7 mouse cellular contexts compared by ENCODE assay signal in the genomic region with DNA sequence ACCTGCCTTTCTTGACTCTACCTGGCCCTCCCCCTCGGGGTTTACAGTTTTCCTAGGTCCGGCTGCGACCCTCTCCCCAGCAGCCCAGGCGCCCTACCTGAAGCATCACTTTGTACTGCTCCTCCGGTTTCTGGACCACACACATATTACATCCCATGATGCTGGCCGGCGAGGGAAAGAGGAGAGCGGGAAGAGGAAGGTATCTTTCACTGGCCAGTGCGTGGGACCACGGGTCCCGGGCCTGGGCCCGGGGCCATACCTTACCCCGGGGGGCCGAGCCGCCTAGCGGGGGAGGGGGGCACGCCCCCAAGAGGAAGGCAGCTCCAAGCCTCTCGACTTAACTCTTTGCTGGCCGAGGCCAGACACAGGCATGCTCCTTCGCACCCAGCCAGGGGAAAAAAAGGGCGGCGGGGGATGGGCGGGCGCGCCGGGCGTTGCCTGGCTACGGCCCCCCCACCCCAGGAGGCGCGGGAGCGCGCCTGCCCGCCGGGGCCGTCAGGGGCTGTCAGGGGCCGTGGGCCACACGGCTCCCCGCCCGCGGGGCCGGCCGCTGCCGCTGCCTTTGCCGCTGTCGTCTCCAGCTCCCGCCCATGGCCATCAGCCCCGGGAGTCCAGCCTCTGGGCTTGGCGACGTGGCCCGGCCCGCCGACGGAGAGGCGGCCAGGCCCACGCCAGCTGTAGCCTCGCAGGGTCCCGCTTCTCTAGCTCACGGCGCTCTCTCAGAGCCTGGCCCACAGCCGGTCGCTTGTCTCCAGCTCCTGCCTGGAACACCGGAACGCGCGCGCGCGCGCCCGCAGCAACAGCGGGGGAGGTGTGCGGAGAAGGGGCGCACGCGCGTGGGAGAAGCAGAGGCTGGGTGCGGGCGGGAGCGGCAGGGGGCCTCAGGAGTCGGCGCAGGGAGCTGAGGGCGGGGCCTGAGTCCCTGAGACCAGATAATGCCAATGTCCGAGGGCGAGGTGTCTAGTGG. TPM values are rescaled to one million over a fixed set of nuclear protein-coding genes. Genes with fewer than 3 reads are reported as not detected.
DNase-seq lines count a peak whose midpoint lies in the region; ATAC-seq lines count a peak whose summit lies in the region.

Pdzd4 (minus strand) TSS at position 785 of the 967 bp plus-strand sequence.

- H3K36me3 ChIP-seq in intestine, embryonic 16.5 days (ENCODE audit: control insufficient read depth, insufficient read depth, low read length): no peaks in the 10 kb centered on the region
- no peaks in the 10 kb centered on the region for H3K36me3 ChIP-seq in midbrain, embryonic 14.5 days (ENCODE audit: control insufficient read depth, insufficient read depth, low read length)
- H3K36me3 ChIP-seq in stomach, embryonic 14.5 days (ENCODE audit: control insufficient read depth, insufficient read depth, low read length): no peaks in the 10 kb centered on the region

- no peaks in the 10 kb centered on the region for H3K4me1 ChIP-seq in intestine, embryonic 16.5 days (ENCODE audit: control insufficient read depth, insufficient read depth, low read length)
- H3K4me1 ChIP-seq in midbrain, embryonic 14.5 days (ENCODE audit: control insufficient read depth, insufficient read depth, low read length): peaks cover 6% of the 10 kb centered on the region
- no peaks in the 10 kb centered on the region for H3K4me1 ChIP-seq in stomach, embryonic 14.5 days (ENCODE audit: control insufficient read depth, insufficient read depth, low read length)

- 14% methylated on average over 65 of the region's 84 CpGs for WGBS in intestine, embryonic 16.5 days
- 20% methylated on average over 72 of the region's 84 CpGs for WGBS in midbrain, embryonic 14.5 days
- WGBS in stomach, embryonic 14.5 days: 21% methylated on average over 60 of the region's 84 CpGs

- H3K9me3 ChIP-seq in intestine, embryonic 16.5 days (ENCODE audit: control insufficient read depth, low read length): no peaks in the 10 kb centered on the region
- no peaks in the 10 kb centered on the region for H3K9me3 ChIP-seq in midbrain, embryonic 14.5 days (ENCODE audit: control insufficient read depth, low read length)
- no peaks in the 10 kb centered on the region for H3K9me3 ChIP-seq in stomach, embryonic 14.5 days (ENCODE audit: control insufficient read depth, low read depth, low read length)

- peak; percentile 18; the same call in 1 of the 2 replicates for ATAC-seq in common myeloid progenitor, adult 5-6 weeks (replicated peaks; ENCODE audit: low read depth, poor library complexity, severe bottlenecking)
- peak; percentile 75 for ATAC-seq in intestine, embryonic 16.5 days
- ATAC-seq in midbrain, embryonic 14.5 days (ENCODE audit: low FRiP score, low TSS enrichment): peak; percentile 89
- ATAC-seq in stomach, embryonic 14.5 days (ENCODE audit: insufficient number of reproducible peaks, insufficient read depth, low FRiP score, low read depth): peak; percentile 85

- H3K4me3 ChIP-seq in intestine, embryonic 16.5 days (ENCODE audit: low read length): peak within 1 kb of the TSS; percentile 63
- H3K4me3 ChIP-seq in midbrain, embryonic 14.5 days (replicated peaks; ENCODE audit: low read depth, low read length): peak within 1 kb of the TSS; percentile 56
- peak within 1 kb of the TSS; percentile 55 for H3K4me3 ChIP-seq in stomach, embryonic 14.5 days (ENCODE audit: low read depth, low read length)

- H3K27me3 ChIP-seq in intestine, embryonic 16.5 days (replicated peaks; ENCODE audit: control insufficient read depth, insufficient read depth, low read length): peaks cover 16% of the 10 kb centered on the region
- no peaks in the 10 kb centered on the region for H3K27me3 ChIP-seq in midbrain, embryonic 14.5 days (ENCODE audit: control insufficient read depth, insufficient read depth, low read length)
- no peaks in the 10 kb centered on the region for H3K27me3 ChIP-seq in stomach, embryonic 14.5 days (ENCODE audit: control insufficient read depth, insufficient read depth, low read length)

- peak within 1 kb of the TSS; percentile 73 for H3K4me2 ChIP-seq in intestine, embryonic 16.5 days (ENCODE audit: low read depth, low read length)
- H3K4me2 ChIP-seq in midbrain, embryonic 14.5 days (ENCODE audit: low read length): peak within 1 kb of the TSS; percentile 65
- H3K4me2 ChIP-seq in stomach, embryonic 14.5 days (replicated peaks; ENCODE audit: low read depth, low read length): peak within 1 kb of the TSS; percentile 44

- intact Hi-C loops in left cerebral cortex, postnatal 4 days (cut with DNase I): no loop called here

- DNase-seq in adrenal gland, adult 2 months: peak; percentile 46
- peak; percentile 44 for DNase-seq in gastrocnemius, postnatal 10 days
- DNase-seq in left cerebral cortex, postnatal 4 days: peak; percentile 80
- peak; percentile 90 for DNase-seq in midbrain, embryonic 14.5 days

- no peak within 1 kb of the TSS for H3K27ac ChIP-seq in intestine, embryonic 16.5 days (ENCODE audit: low read length)
- peak within 1 kb of the TSS; percentile 91 for H3K27ac ChIP-seq in midbrain, embryonic 14.5 days (replicated peaks; ENCODE audit: low read depth, low read length)
- 0 out of 2 replicates have a peak within 1 kb of the TSS, but pooled peaks have one; percentile 27 for H3K27ac ChIP-seq in stomach, embryonic 14.5 days (ENCODE audit: low read length)

- H3K9ac ChIP-seq in intestine, embryonic 16.5 days (ENCODE audit: low read depth, low read length): peak within 1 kb of the TSS; percentile 67
- H3K9ac ChIP-seq in midbrain, embryonic 14.5 days (replicated peaks; ENCODE audit: low read length): peak within 1 kb of the TSS; percentile 77
- H3K9ac ChIP-seq in stomach, embryonic 14.5 days (replicated peaks; ENCODE audit: low read depth, low read length): peak within 1 kb of the TSS; percentile 64

RNA-seq across cellular contexts. Expression of gene Pdzd4, which starts in this region (rescaled TPM):
- 1 to 10 TPM; 2.8 to 7.0 TPM for total RNA-seq in adrenal gland, adult 2 months (2021)
- polyA plus RNA-seq in adrenal gland, adult 2 months (2012; rRNA removed): 1.9 and 3.0 TPM in 2 replicates
- 3.7 and 5.1 TPM in 2 replicates for total RNA-seq in common myeloid progenitor, adult 5-6 weeks (2017)
- 1 to 10 TPM; 2.6 to 3.7 TPM for total RNA-seq in gastrocnemius, postnatal 10 days (2021)
- polyA plus RNA-seq in intestine, embryonic 16.5 days (2015; fragmentation: Nextera tagmentation; extraction: Ambion mirVana): 0.39 and 0.53 TPM in 2 replicates
- 100 to 1,000 TPM; 174 to 186 TPM for total RNA-seq in left cerebral cortex, postnatal 4 days (2021)
- polyA plus RNA-seq in midbrain, embryonic 14.5 days (2014; fragmentation: Nextera tagmentation; extraction: Ambion mirVana): 5.9 and 20.8 TPM in 2 replicates
- 1.6 and 1.9 TPM in 2 replicates for polyA plus RNA-seq in stomach, embryonic 14.5 days (2014; fragmentation: Nextera tagmentation; extraction: Ambion mirVana)

Comparison
In these comparisons a context has a peak if more than half of its experiments do, and no peak if none do; other contexts are left out.
1. RNA of gene Pdzd4 (total RNA-seq): 174 to 186 TPM in left cerebral cortex, postnatal 4 days; 2.8 to 7.0 TPM in adrenal gland, adult 2 months, 2.6 to 3.7 TPM in gastrocnemius, postnatal 10 days and 3.7 to 5.1 TPM in common myeloid progenitor, adult 5-6 weeks; every median in the first group is over 10 times any median in the second.
2. Peak in ATAC-seq, H3K4me3 ChIP-seq, H3K9ac ChIP-seq and H3K4me2 ChIP-seq in intestine, embryonic 16.5 days; RNA of the gene not detected or under 1 TPM.
3. ATAC-seq: peak in every context shown above with its lines; median percentile 89 in midbrain, embryonic 14.5 days; 85 in stomach, embryonic 14.5 days; 75 in intestine, embryonic 16.5 days; 18 in common myeloid progenitor, adult 5-6 weeks.
4. Peak in every context shown above with its lines, with median percentiles within 50 percentile points of each other: DNase-seq, H3K4me2 ChIP-seq, H3K4me3 ChIP-seq and H3K9ac ChIP-seq.